Mouse (Mus musculus): ENCODE results near the gene Axdnd1.

DNA sequence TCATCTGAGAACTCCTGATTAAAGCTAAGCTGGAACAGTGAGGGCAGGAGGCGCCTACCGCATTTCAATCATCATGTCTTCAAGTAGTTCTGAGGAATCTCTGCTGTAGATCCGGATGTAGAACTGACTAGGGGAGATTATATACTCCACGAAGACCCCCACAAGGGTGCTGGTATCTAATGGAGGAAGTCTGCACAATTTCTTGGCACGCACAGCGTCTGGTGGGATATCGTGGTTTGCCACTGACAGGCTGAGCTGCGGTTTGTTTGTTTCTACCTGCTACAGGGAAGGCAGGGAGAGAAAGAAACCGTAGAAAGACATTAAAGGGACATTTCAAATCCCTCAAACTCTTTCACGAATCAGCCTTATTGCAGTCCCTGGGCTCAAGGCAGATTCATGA, 136.8 kb downstream of the Axdnd1 start:
- no peak for TF ChIP-seq CTCF (conservative IDR thresholded peaks at IDR 0.05; ENCODE audit: low read length)
- no peak for TF ChIP-seq NANOG (IDR thresholded peaks at IDR 0.05; ENCODE audit: borderline replicate concordance, low read length)
- TF ChIP-seq POU5F1 (IDR thresholded peaks at IDR 0.05; ENCODE audit: borderline replicate concordance, low read length), result no peak
